Mouse (Mus musculus) left cerebral cortex, adult 2 months (tissue): ENCODE results near the gene Mast3. TPM values are rescaled to one million over a fixed set of nuclear protein-coding genes. Genes with fewer than 3 reads are reported as not detected.
A peak's percentile ranks its signal among the peaks of the same experiment; 100 is the strongest.

Experiments
- DNase-seq, 2 experiments: peaks; one replicate each; pipeline ENCODE4 v3.0.0; 2021 to 2022; ENCODE audit warnings: low spot score in 2 of 2, mixed read lengths in 1 of 2; ENCODE audit errors: extremely low spot score in 1 of 2
- H3K27ac ChIP-seq: fragments of 200-600 bp; 2 replicates; pipeline ENCODE4 v1.8.1; 2022
- H3K4me3 ChIP-seq: fragments of 200-600 bp; 2 replicates; pipeline ENCODE4 v1.8.1; 2022
- CTCF ChIP-seq: fragments of 200-600 bp; IDR thresholded peaks from 2 replicates; pipeline ENCODE4 v1.8.1; 2022; ENCODE audit warnings: antibody characterized with exemption, mild to moderate bottlenecking, moderate library complexity
- intact Hi-C: fragments of 180-260 bp; cut with DNase I; formaldehyde crosslinking; loops from one replicate; pipeline ENCODE4 v1.15.1; 2025
- long read RNA-seq, 2 experiments: library from polyadenylated mRNA; stranded (forward); transcript quantifications; one replicate each; pipeline ENCODE4 v2.0.0; 2021; ENCODE audit warnings: borderline mapping rate in 2 of 2
- total RNA-seq, 2 experiments: library from RNA; stranded (reverse); gene quantifications; 2 replicates each; pipeline ENCODE4 v1.2.3; 2021

The Mast3 gene
- 100 to 1,000 TPM; 369 to 386 TPM for total RNA-seq
- long read RNA-seq, experiment 1, full-length matches to known transcripts = 37 of 476 reads
- long read RNA-seq, experiment 1, partial matches to known transcripts = 71 of 476 reads
- long read RNA-seq, experiment 1, other reads (novel, unspliced or antisense) = 368 of 476 reads
- long read RNA-seq, experiment 2, full-length matches to known transcripts = 48 of 447 reads
- long read RNA-seq, experiment 2, partial matches to known transcripts = 61 of 447 reads
- long read RNA-seq, experiment 2, other reads (novel, unspliced or antisense) = 338 of 447 reads

GRCm38 (mm10) chr8:70804481-70805206, at the start of gene Mast3:
Gene Mast3 (minus strand): TSS chr8:70805054.
- DNase-seq = peak; percentile 84 to 85
- Histone ChIP-seq H3K4me3 (peak within 1 kb of the TSS; percentile 72), H3K27ac (peak within 1 kb of the TSS; percentile 90)
- TF ChIP-seq CTCF = no peak
- intact Hi-C loops = loop anchor here (2.0 kb wide), 1 partner anchor 34 kb away; the partner anchor contains the start of gene Arrdc2

- TF ChIP-seq CTCF = no peak
- Histone ChIP-seq H3K27ac (no peak overlapping the region), H3K4me3 (no peak overlapping the region)
- no peak for DNase-seq
- intact Hi-C loops = no loop called here
These were observed 49.0 kb upstream of the Mast3 start for GRCm38 (mm10) chr8:70853863-70854262.

- DNase-seq = no peak
- no peak overlapping the region for H3K4me3 ChIP-seq
- no peak for TF ChIP-seq CTCF
- H3K27ac ChIP-seq = no peak overlapping the region
- intact Hi-C loops = no loop called here
These were observed 47.9 kb upstream of the Mast3 start for GRCm38 (mm10) chr8:70852595-70853231.

- no peak for TF ChIP-seq CTCF
- intact Hi-C loops = no loop called here
These were observed 47.0 kb upstream of the Mast3 start for GRCm38 (mm10) chr8:70851837-70852236.

GRCm38 (mm10) chr8:70850947-70851346, 46.1 kb upstream of the Mast3 start:
- H3K27ac ChIP-seq = no peak overlapping the region
- no peak for TF ChIP-seq CTCF
- intact Hi-C loops = no loop called here
- H3K4me3 ChIP-seq = no peak overlapping the region
- no peak for DNase-seq

More at GRCm38 (mm10) chr8:70851837-70852236, 47.0 kb upstream of the Mast3 start:
- no peak for DNase-seq
- Histone ChIP-seq H3K4me3 (no peak overlapping the region), H3K27ac (no peak overlapping the region)

- no peak for TF ChIP-seq CTCF
- intact Hi-C loops = no loop called here
- Histone ChIP-seq H3K4me3 (no peak overlapping the region), H3K27ac (no peak overlapping the region)
- DNase-seq = no peak
These were observed 45.4 kb upstream of the Mast3 start for GRCm38 (mm10) chr8:70850132-70850845.

GRCm38 (mm10) chr8:70849333-70849990, 44.6 kb upstream of the Mast3 start:
- DNase-seq = no peak
- no peak for TF ChIP-seq CTCF
- Histone ChIP-seq H3K27ac (no peak overlapping the region), H3K4me3 (no peak overlapping the region)
- intact Hi-C loops = no loop called here

- TF ChIP-seq CTCF = peak; percentile 19
- intact Hi-C loops = no loop called here
These were observed 41.7 kb upstream of the Mast3 start for GRCm38 (mm10) chr8:70846371-70847154.

GRCm38 (mm10) chr8:70845108-70845507, 40.3 kb upstream of the Mast3 start:
- Histone ChIP-seq H3K27ac (no peak overlapping the region), H3K4me3 (no peak overlapping the region)
- DNase-seq = no peak
- no peak for TF ChIP-seq CTCF
- intact Hi-C loops = no loop called here

More at GRCm38 (mm10) chr8:70846371-70847154, 41.7 kb upstream of the Mast3 start:
- Histone ChIP-seq H3K4me3 (no peak overlapping the region), H3K27ac (no peak overlapping the region)
- DNase-seq = no peak

- DNase-seq = peak; percentile 84 to 87
These were observed 39.7 kb upstream of the Mast3 start for GRCm38 (mm10) chr8:70844523-70844922.

More at GRCm38 (mm10) chr8:70844523-70844922, 39.7 kb upstream of the Mast3 start:
- TF ChIP-seq CTCF = peak; percentile 98
- intact Hi-C loops = loop anchor here (1.0 kb wide), 1 partner anchor 25 kb away; no protein-coding TSS in a partner anchor
- Histone ChIP-seq H3K27ac (no peak overlapping the region), H3K4me3 (no peak overlapping the region)
